Mouse (Mus musculus) liver, embryonic 13.5 days (tissue): ENCODE measurements at regions not wholly inside any gene's neighbourhood (a gene's known extent, or its start where the extent isn't known, plus 50 kb on each side); places are given as distances from the start of the nearest gene placed in this dataset.

Experiments
- ATAC-seq: fragments of 200-750 bp; cut with Nextera tagmentation; 2 replicates; pipeline ENCODE4 v1.8.0; 2017; ENCODE audit warnings: low read depth, mild to moderate bottlenecking, moderate number of reproducible peaks, moderate library complexity
- DNase-seq: peaks from one replicate; pipeline ENCODE4 v3.0.0; 2022
- H3K27ac ChIP-seq: fragments of 300-500 bp; sonication (generic); 2 replicates; pipeline ENCODE4 v1.5.1; 2015; ENCODE audit warnings: moderate library complexity, mild to moderate bottlenecking, inconsistent platforms
- H3K27me3 ChIP-seq: fragments of 300-500 bp; sonication (generic); 2 replicates; pipeline ENCODE4 v1.6.1; 2015; ENCODE audit warnings: mild to moderate bottlenecking, inconsistent platforms
- H3K36me3 ChIP-seq: fragments of 300-500 bp; sonication (generic); 2 replicates; pipeline ENCODE4 v1.6.1; 2015; ENCODE audit warnings: mild to moderate bottlenecking, inconsistent platforms
- H3K4me1 ChIP-seq: fragments of 300-500 bp; sonication (generic); replicated peaks from 2 replicates; pipeline ENCODE4 v1.6.1; 2015; ENCODE audit warnings: inconsistent platforms
- H3K4me2 ChIP-seq: fragments of 300-500 bp; sonication (generic); 2 replicates; pipeline ENCODE4 v1.6.1; 2015; ENCODE audit warnings: inconsistent platforms, mild to moderate bottlenecking, moderate library complexity
- H3K4me3 ChIP-seq: fragments of 300-500 bp; sonication (generic); replicated peaks from 2 replicates; pipeline ENCODE4 v1.5.1; 2015; ENCODE audit warnings: mild to moderate bottlenecking, inconsistent platforms
- H3K9ac ChIP-seq: fragments of 300-500 bp; sonication (generic); 2 replicates; pipeline ENCODE4 v1.6.1; 2015; ENCODE audit warnings: mild to moderate bottlenecking, inconsistent platforms
- H3K9me3 ChIP-seq: fragments of 300-500 bp; sonication (generic); replicated peaks from 2 replicates; pipeline ENCODE4 v1.6.1; 2016; ENCODE audit warnings: inconsistent platforms
- WGBS: fragments of 180-500 bp; shearing (Covaris S2); methylation state at CpG from one replicate; pipeline ENCODE4 v1.1.7; 2015; ENCODE audit not compliant: insufficient replicate concordance; 5-methylcytosine and 5-hydroxymethylcytosine counted together

GRCm38 (mm10) chr1:23264251-23264650, 133.3 kb downstream of the Ogfrl1 start:
- no peaks in the 10 kb centered on the region for H3K9me3 ChIP-seq
- peaks cover 18% of the 10 kb centered on the region for H3K4me1 ChIP-seq
- H3K27ac ChIP-seq = no peak overlapping the region
- H3K9ac ChIP-seq = no peak overlapping the region
- 66% methylated on average over 3 of the region's 3 CpGs for WGBS
- no peak overlapping the region for H3K4me3 ChIP-seq
- H3K4me2 ChIP-seq = no peak overlapping the region
- no peak for ATAC-seq
- H3K36me3 ChIP-seq = no peaks in the 10 kb centered on the region
- H3K27me3 ChIP-seq = no peaks in the 10 kb centered on the region
- no peak for DNase-seq

GRCm38 (mm10) chr1:23263798-23264197, 133.8 kb downstream of the Ogfrl1 start:
- no peak for ATAC-seq
- 59% methylated on average over 4 of the region's 4 CpGs for WGBS
- Histone ChIP-seq H3K9me3 (no peaks in the 10 kb centered on the region), H3K27me3 (no peaks in the 10 kb centered on the region), H3K4me2 (no peak overlapping the region), H3K9ac (no peak overlapping the region), H3K36me3 (no peaks in the 10 kb centered on the region), H3K27ac (no peak overlapping the region), H3K4me1 (peaks cover 22% of the 10 kb centered on the region), H3K4me3 (no peak overlapping the region)
- DNase-seq = no peak

GRCm38 (mm10) chr1:23261652-23262051, 135.9 kb downstream of the Ogfrl1 start:
- ATAC-seq (no peak), DNase-seq (no peak)
- Histone ChIP-seq H3K9me3 (no peaks in the 10 kb centered on the region), H3K4me1 (peaks cover 33% of the 10 kb centered on the region), H3K4me3 (no peak overlapping the region), H3K27ac (no peak overlapping the region), H3K27me3 (no peaks in the 10 kb centered on the region), H3K9ac (no peak overlapping the region), H3K36me3 (no peaks in the 10 kb centered on the region), H3K4me2 (no peak overlapping the region)
- 79% methylated on average over 3 of the region's 3 CpGs for WGBS

GRCm38 (mm10) chr1:23257306-23257895, 140.2 kb downstream of the Ogfrl1 start:
- Histone ChIP-seq H3K36me3 (no peaks in the 10 kb centered on the region), H3K4me2 (peak overlapping the region; percentile 79), H3K27ac (peak overlapping the region; percentile 90), H3K9ac (peak overlapping the region; percentile 92), H3K4me1 (peaks cover 27% of the 10 kb centered on the region), H3K27me3 (no peaks in the 10 kb centered on the region), H3K9me3 (no peaks in the 10 kb centered on the region), H3K4me3 (peak overlapping the region; percentile 88)
- 33% methylated on average over 10 of the region's 10 CpGs for WGBS
- ATAC-seq (no peak), DNase-seq (no peak)

- Histone ChIP-seq H3K27ac (peak overlapping the region; percentile 90), H3K9ac (peak overlapping the region; percentile 92), H3K36me3 (no peaks in the 10 kb centered on the region), H3K4me3 (peak overlapping the region; percentile 88), H3K9me3 (no peaks in the 10 kb centered on the region), H3K4me2 (peak overlapping the region; percentile 79), H3K4me1 (peaks cover 27% of the 10 kb centered on the region), H3K27me3 (no peaks in the 10 kb centered on the region)
- DNase-seq = peak; percentile 71
- ATAC-seq = peak; percentile 55
- under 1% methylated on average over 45 of the region's 45 CpGs for WGBS
Measured at GRCm38 (mm10) chr1:23256630-23257001, 141.0 kb downstream of the Ogfrl1 start.

DNA sequence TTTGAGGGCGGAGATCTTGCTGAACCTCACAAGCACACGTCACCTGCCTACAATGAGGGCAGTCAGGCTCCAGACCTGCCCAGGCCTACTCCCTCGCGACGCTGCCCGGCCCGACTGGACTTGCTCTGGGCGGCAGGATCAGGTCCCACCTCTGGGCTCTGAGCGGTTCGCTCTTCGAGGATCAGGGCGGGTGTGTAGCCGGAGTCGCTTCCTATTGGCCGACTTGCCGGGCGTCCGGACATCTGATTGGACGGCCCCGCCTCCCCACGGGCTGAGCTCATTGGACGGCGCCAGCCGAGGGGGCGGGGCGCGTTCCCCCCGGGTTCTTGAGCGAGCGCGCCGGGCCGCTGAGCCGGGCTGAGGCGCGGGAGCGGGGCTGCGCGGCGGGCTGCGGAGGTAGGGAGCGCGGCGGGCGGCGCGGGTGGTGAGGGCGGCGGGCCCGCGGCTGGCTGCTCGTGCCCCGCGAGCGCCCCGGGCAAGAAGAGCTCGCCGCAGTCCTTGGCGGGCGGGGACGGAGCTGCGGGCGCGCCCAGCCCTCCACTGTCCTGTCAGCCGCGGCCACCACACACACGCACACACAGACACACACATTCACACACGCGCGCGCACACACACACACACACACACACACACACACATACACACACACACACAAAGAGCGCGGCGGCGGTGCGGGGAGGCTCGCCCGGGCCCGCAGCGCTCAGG, 141.5 kb downstream of the Ogfrl1 start:
- Histone ChIP-seq H3K36me3 (no peaks in the 10 kb centered on the region), H3K4me3 (peak overlapping the region; percentile 88), H3K9ac (peak overlapping the region; percentile 92), H3K27ac (peak overlapping the region; percentile 90), H3K4me2 (peak overlapping the region; percentile 79), H3K9me3 (no peaks in the 10 kb centered on the region), H3K4me1 (peaks cover 27% of the 10 kb centered on the region), H3K27me3 (no peaks in the 10 kb centered on the region)
- ATAC-seq (peak; percentile 96), DNase-seq (peak; percentile 91)
- WGBS = 1% methylated on average over 45 of the region's 80 CpGs

GRCm38 (mm10) chr1:23254235-23254634, 143.3 kb downstream of the Ogfrl1 start:
- peaks cover 20% of the 10 kb centered on the region for H3K4me1 ChIP-seq
- no peak for DNase-seq
- no peak overlapping the region for H3K27ac ChIP-seq
- H3K27me3 ChIP-seq = no peaks in the 10 kb centered on the region
- H3K4me2 ChIP-seq = no peak overlapping the region
- no peak overlapping the region for H3K9ac ChIP-seq
- H3K36me3 ChIP-seq = no peaks in the 10 kb centered on the region
- H3K4me3 ChIP-seq = no peak overlapping the region
- ATAC-seq = no peak
- 75% methylated on average over 8 of the region's 8 CpGs for WGBS
- no peaks in the 10 kb centered on the region for H3K9me3 ChIP-seq

DNA sequence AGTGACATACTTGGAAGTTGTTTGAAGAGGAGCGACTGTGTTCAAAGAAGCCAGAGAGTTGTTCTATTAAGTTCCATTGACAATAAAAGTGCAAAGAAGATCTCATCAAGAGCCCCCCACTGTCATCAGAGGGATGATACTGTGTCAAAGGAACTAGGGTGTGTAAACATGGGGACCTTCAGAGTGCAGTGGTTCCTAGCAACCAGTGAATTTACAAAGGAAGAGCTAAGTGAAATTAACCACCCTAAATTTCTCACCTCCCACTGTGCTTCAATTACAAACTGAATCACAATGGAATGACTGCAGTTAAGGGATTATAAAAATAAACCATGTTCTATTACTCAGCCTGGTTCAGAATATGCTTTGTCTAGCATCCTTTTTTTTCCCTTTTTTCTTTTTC, 129.5 kb upstream of the 4933415F23Rik start:
- Histone ChIP-seq H3K4me3 (no peak overlapping the region), H3K36me3 (no peaks in the 10 kb centered on the region), H3K27ac (no peak overlapping the region), H3K9ac (no peak overlapping the region), H3K9me3 (no peaks in the 10 kb centered on the region), H3K27me3 (no peaks in the 10 kb centered on the region), H3K4me1 (0 out of 2 replicates have a peak, but pooled peaks cover 2% of the 10 kb centered on the region), H3K4me2 (no peak overlapping the region)
- no peak for DNase-seq
- WGBS = 61% methylated on average over 1 of the region's 1 CpGs
- ATAC-seq = no peak

DNA sequence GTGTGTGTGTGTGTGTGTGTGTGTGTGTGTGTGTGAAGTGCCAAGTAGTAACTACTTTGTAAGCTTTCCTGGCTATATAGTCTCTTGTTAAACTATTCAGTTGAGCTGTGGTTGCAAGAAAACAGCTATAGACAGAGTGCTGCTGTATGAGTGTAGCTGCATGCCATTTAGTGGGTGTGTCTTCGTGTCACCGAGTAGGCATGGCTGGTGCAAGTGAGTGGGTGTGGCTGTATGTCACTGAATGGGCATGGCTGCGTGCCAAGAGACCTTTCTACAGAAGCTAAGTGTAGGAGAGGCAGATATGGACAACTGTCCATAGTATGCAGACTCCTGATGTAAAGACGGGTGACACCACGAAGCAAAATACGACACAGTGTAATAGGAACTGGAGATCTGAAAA, 126.4 kb upstream of the 4933415F23Rik start:
- Histone ChIP-seq H3K9ac (no peak overlapping the region), H3K36me3 (no peaks in the 10 kb centered on the region), H3K9me3 (no peaks in the 10 kb centered on the region), H3K27me3 (no peaks in the 10 kb centered on the region), H3K4me1 (0 out of 2 replicates have a peak, but pooled peaks cover 2% of the 10 kb centered on the region), H3K27ac (no peak overlapping the region), H3K4me3 (no peak overlapping the region), H3K4me2 (no peak overlapping the region)
- 62% methylated on average over 6 of the region's 6 CpGs for WGBS
- no peak for DNase-seq
- 0 out of 2 replicates have a peak, but pooled peaks have one; percentile 36 for ATAC-seq

DNA sequence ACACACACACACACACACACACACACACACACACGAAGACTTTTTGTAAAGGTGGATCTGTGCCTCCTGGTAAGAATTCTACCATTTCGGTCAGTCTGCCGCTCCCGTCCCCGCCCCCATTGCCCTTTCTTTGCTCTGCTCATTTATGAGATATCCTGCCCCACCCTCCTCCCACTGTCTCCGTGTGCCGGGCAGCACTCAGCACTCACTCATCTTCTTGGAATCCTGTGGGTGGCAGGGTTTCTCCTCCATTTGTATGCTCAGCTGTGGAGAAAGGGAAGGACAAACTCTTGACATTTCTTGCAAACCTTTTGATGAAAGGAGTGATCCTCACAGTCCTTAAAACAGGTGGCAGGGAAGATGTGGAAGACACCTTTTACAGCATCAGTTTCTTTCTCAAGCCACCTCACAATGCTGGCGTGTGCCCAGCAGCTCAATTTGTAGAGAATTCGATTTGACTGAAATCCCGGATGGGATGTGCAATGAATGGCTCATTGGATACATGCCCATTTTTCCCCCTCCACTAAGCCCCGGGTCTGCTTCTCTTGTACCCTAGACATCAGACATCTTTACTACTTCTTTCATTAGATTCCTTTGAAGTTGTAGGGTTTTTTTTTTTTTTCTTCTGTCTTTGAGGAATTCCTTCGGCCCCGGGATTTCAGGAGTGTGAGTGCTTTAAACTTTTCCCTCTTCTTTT, 112.6 kb upstream of the 4933415F23Rik start:
- H3K4me3 ChIP-seq = no peak overlapping the region
- H3K27ac ChIP-seq = no peak overlapping the region
- H3K9me3 ChIP-seq = no peaks in the 10 kb centered on the region
- H3K4me2 ChIP-seq = no peak overlapping the region
- no peaks in the 10 kb centered on the region for H3K4me1 ChIP-seq
- ATAC-seq = no peak
- H3K9ac ChIP-seq = no peak overlapping the region
- WGBS = 78% methylated on average over 13 of the region's 13 CpGs
- H3K36me3 ChIP-seq = no peaks in the 10 kb centered on the region
- DNase-seq = no peak
- no peaks in the 10 kb centered on the region for H3K27me3 ChIP-seq

DNA sequence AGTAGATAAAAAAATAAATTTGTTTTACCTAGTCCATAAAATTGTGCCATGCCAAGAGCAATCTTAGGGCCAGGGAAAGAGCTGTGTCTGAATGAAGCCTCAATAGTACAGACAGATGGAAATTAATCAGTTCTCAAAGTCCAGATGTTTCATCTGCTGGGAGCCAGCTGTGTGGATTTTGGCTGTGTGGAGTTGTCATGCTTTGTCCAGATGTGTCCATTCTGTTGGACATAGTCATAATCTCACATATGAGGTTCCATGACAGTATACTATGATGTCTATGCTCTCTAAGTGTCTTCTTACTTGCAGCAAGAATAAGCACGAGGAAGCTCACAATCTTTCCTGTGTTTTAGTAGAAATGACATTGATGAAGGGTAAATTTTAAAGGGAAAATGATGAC, 105.8 kb upstream of the 4933415F23Rik start:
- Histone ChIP-seq H3K27ac (no peak overlapping the region), H3K4me3 (no peak overlapping the region), H3K27me3 (no peaks in the 10 kb centered on the region), H3K4me1 (no peaks in the 10 kb centered on the region), H3K9me3 (no peaks in the 10 kb centered on the region), H3K9ac (no peak overlapping the region), H3K36me3 (no peaks in the 10 kb centered on the region), H3K4me2 (no peak overlapping the region)
- ATAC-seq (no peak), DNase-seq (no peak)
- WGBS = 37% methylated on average over 1 of the region's 1 CpGs
